Mouse (Mus musculus) natural killer cell, adult 2 months (primary cell): Measurements from ENCODE around the gene Rfx7.
"Not testable (repeated sequence)": the region's sequence is repeated elsewhere in the genome, so short reads cannot be mapped to it uniquely, and the experiment has no call there.

Source experiments
- DNase-seq, 2 experiments: peaks; one replicate each; pipeline ENCODE4 v3.0.0; 2022; ENCODE audit warnings: low spot score in 2 of 2

Gene Rfx7

DNA sequence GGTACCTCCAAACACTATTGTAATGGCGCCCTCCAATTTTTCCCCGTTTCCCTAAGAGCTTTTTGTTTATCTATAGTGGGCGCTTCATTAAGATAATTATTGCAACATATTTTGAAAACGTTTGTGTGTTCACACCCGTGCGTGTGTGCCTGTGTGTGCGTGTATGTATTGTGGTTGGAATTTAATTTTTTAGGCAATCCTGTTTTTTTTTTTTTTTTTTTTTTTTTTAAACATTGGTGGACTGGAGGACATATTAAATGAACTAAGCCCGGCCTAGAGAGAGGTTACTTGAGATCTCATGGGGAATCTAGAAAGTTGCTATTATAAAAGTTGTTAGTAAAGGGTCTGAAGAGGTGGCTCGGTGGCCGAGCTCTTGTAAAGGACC is 131.5 kb downstream of the Rfx7 start:
- DNase-seq = no peak

DNA sequence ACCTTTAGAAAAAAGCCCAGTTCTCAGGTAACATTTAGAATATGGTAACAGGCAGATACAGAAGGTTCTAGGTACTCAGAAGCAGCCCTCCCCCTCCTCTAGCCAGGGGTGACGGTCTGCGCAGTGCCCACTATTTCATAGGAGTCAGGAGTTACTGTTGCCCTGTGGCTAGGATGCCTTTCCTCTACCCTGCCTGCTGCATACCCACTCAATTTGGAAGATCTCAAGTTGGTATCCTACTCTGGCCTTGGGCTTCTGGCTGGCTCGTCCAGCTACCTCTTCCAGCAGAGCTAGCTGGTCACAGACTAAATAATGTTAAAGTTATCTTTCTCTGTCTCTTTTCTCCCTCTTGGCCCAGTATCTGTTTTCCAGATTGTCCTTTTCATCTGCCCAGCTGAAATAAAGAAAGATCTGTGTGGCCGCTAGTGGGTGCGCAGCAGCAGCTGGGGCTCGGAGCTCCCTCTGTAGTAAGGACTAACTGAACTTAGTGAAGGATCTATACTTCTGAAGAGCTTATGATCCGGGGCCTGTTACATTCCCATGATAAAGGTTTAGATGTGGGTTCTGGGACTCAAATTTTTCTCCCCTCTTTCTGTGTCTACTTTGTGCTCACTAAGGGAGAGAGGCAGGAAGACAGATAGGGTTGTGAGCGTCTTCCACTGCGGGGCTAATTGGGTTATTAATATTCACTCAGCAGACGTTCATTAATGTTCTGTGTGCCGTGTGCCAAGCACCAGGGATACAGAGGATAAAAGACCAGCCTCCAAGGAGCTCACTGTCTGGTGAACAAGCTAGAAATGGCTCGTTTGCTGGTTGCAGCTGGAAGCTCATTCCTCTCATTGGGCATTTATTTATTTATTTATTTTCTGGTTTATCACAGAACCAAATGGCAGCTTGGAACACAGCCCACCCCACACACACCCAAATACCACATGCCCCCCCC is 132.6 kb downstream of the Rfx7 start:
- no peak for DNase-seq

DNA sequence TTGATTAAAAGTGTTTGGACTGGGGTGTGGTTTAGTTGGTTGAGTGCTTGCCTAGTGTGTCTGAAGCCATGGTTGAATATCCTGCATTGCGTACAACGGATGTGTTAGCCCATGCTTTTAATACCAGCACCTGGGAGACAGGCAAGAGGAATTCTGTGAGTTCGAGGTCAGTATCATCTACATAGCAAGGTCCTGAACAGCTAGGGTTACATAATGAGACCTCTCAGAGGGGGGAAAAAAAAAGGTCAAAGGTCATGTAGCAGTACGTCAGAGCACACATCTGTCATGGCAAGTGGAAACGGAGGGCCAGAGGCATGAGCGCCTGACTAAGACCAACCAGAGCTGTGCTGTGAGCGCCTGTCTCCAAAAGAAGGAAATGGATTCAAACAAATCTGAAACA is 133.5 kb downstream of the Rfx7 start:
- no peak for DNase-seq

DNA sequence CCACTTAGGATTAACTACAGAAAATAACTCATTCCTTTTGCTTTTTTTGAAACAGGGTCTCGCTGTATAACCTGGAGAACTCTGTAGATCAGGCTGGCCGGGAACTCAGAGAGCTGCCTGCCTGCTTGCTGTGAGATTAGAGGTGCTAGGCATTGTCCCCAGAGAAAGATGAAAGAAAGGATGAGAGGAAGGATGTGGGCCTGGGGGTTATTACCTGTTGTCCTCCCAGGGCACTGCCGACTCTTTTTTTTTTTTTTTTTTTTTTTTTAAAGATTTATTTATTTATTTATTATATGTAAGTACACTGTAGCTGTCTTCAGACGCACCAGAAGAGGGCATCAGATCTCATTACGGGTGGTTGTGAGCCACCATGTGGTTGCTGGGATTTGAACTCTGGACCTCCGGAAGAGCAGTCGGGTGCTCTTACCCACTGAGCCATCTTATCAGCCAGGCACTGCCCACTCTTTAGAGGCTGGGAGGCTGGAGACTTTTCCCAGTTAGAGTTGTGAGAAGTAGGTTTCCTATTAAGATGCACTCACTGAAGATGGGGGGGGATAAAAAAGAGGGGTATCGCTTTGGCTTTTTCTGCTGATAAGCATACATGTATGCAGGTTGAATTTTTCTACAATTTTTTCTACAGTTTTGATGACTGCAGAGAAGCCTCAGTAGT is 134.4 kb downstream of the Rfx7 start:
- not testable (repeated sequence) for DNase-seq

DNA sequence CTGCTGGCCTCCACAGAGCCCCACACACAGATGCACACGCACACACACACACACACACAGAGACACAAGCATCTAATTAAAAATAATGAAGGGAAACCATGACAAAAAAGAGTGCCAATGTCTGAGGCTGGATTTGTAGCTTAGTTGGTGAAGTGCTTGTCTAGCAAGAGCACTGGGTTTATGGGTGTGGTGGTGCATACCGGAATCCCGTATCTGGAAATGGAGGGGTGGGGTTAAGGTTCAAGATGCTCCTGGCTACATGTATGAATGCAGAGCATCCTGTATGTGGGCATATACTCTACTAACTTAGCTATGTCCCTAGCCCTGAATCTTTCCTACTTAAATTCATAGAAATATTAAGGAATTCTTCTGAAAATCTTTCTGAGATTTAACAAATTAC is 135.1 kb downstream of the Rfx7 start:
- DNase-seq = no peak

DNA sequence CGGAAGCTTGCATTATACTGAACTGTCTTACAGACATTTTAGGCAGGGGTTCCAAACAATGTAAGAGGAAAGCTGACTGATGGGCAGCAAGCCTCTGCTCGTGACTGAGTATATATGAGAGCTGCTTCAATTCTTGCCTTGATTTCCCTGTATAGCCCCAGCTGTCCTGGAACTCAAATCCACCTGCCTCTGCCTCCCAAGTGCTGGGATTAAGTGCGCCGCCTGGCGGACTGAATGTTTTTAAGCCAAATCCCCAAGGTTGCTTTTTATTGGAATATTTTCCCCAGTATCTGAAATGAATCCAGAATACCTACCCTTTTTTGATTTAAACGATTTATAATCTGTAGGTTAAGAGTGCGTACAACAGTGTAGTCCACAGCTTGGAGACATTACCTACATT is 137.3 kb downstream of the Rfx7 start:
- DNase-seq = no peak

DNA sequence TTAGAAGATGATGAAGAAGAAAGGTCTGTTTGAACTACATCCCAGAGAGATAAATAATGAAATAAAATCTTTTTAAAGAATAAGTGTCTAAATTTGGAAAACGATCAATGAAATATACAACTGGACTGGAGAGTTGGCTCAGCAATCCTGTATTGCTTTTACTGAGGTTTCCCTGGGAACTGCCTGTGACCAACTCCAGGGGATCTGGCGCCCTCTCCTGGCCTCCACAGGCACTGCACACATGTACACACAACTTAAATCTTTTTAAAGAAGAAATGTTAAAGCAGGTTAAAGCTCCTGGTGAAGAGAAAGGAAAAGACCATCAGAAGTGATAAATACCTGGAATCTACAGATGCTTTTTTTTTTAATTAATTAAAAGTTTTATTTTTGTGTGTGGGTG is 140.3 kb downstream of the Rfx7 start:
- DNase-seq = peak; percentile 64 to 77
